Mouse (Mus musculus) CD8-positive naive resting alpha-beta T cell, adult 2 months (primary cell): ENCODE data around the gene Efcc1.

Source experiments
- DNase-seq, 2 experiments: peaks; one replicate each; pipeline ENCODE4 v3.0.0; 2022; ENCODE audit warnings: low read depth in 2 of 2, low spot score in 2 of 2

The Efcc1 gene

DNA sequence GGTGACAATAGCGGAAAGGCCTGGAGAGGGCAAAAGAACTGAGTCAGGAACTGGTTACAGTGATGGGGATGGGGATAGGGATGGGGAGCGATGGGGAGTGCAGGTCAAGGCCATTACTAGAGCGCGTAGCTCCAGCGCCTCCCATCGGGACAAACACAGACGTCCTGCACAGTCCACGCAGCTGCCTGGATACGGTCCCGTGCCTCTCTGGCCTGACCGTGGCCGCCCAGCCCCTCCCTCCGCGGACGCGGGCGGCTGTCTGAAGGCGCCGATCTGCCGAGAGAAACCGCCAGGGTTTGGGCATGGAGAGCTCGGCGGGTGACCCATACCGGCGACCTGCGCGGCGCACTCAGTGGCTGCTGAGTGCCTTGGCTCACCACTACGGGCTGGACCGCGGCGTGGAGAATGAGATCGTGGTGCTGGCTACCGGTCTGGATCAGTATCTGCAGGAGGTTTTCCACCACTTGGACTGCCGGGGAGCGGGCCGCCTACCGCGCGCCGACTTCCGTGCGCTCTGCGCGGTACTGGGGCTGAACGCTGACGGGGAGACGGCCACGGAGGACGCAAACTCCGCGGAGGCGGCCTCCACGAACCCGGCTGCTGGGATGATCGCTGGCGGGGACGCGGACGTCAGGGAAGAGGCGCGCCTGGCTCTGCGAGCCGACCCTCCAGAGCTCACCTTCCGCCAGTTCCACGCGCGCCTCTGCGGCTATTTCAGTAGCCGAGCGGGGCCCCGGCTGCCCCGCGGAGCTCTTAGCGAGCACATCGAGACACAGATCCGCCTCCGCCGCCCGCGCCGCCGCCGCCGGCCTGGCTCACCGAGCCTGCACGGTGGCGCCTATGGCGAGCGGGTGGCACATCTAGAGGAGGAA lies at the start of gene Efcc1:
Gene Efcc1, plus strand, starts transcription at position 279 of the 872 bp plus-strand sequence.
- no peak for DNase-seq

DNA sequence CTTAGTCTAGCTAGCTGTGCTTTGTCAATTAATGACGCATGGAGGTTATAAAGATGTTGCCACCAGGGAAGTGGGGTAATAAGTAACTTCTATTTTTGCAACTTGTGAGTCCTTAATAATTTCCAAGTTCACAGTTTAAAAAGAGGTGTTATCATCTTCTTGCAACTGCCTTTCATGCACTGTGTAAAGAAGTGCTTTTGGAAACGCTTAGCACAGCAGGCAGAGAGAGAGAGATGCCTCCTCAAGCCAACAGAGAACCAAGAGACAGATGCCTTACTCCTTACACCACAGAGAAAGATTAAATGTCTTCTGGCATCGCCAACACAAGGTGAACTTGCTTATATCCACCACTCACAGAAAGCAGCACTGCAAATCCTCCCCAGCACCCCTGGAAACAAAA lies 34.7 kb upstream of the Efcc1 start:
- no peak for DNase-seq

DNA sequence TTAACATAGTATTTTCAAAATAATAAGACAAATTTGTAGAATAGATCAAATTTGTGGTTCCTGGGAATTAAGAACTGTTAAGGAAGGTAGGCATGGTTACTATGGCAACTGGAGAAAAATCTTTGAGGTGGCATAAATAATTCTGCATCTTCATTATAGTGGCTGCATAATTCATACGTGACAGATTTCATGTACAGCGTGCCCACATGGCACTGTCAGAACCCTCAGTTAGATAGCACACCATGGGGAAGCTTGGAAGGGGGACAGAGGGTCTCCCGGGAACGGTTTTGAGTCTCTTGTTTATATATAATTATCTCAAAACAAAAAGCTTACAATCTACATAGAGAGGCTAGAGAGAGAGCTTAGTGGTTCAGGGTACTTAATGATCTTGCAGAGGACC lies 34.1 kb upstream of the Efcc1 start:
- DNase-seq: no peak

DNA sequence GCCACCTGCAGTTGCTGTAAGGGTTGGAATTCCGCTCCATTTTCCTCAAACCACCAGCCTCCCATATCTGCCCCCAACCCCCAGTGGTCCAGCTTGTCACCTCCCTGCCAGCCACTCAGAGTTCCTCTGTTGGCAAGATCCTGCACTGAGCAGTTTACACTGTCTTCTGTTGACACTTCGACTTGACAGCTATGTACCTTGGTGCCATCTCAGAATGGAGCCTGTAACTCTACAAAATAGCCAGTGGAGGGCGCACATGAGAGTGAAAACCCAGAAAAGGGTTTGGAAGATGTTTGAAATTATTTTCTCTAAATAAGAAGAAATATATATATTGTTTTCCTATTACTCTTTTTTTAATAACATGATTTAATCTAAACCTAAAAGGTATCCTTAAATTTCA lies 24.4 kb upstream of the Efcc1 start:
- DNase-seq: no peak

DNA sequence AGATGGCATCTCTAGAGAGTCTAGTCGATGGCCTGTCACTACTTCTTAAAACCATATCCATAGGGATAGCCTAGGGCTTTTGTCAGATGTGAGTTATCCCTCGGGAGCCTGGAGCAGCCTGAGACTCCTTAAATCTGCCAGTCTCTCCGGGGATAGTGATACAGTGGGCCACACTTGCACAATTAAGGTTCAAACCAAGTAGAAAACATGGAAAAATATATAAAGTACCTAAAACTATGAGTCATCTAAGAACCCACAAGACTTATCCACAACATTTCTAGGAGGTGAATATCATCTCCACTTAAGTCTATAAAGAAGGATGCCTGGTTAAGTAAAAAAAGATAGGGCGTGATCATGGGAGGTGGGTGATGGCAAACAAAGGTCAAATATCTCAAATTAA lies 18.4 kb upstream of the Efcc1 start:
- no peak for DNase-seq

DNA sequence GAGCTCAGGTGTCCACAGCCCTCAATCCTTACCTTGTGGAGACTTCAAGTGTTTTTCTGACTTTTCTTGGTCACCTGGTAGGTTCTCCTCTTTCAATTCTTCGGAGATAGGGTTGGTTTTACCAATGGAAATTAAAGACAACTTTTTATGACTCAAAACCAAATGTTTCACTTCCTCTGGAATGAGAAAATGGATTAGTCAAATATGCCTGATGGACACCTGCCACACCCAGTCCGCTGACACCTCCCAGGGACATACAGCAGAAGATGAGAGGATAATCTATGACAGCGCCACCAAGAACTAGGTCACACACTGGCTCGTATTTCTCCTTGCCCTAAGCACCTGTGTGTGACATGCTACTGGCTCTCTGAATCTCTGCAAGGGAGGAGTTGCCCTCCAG lies 16.6 kb upstream of the Efcc1 start:
- DNase-seq: no peak

DNA sequence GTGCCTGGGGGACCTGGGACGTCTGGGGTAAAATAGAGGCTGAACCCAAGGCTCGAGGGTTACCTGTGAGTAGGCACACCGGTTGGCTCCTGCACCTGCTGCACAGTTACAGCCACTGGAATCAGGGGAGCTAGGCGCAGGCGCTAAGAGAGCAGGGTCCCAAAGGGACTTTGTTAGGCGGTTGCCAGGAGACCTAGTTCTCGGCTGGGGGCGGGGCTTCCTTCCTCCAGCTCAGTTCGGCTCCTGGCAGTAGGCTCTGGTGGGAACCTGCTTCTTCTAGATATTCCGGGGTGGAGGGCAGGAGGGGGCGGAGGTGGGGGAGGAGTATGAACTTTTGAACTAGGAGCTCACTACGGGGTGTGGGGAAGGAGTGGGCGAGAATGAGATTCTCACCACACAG lies 8.0 kb upstream of the Efcc1 start:
- DNase-seq: peak in 1 of 2 experiments; percentile 32

DNA sequence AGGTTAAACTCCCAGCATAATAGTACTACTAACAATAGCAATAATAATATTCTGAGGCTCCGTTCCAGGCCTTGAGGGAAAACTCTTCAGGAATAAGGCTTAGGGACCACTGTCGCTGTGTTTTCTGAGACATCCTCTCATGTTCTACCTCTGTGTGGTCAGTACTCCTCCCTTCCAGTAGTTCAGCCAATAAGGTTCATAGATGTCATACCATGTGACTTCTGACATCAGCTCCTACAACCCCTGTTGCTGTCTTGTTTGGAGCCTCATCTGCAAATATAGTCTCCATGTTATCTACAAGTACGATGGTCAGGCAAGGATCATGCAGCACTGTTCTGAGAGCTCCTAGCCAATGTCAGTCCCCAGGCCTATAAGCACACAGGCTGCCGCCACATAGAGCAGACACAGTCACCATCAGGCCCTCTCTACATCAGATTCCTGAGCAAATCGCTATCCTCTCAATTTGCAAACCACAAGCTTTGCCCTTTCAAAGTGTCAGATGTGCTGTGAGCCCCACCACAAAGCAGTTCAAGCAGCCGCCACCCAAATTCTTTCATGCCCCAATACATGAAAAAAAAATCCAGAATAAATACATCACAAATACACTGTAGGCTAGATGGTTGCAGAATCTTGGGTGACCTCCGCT lies 5.3 kb upstream of the Efcc1 start:
- DNase-seq: peak; percentile 13 to 41

DNA sequence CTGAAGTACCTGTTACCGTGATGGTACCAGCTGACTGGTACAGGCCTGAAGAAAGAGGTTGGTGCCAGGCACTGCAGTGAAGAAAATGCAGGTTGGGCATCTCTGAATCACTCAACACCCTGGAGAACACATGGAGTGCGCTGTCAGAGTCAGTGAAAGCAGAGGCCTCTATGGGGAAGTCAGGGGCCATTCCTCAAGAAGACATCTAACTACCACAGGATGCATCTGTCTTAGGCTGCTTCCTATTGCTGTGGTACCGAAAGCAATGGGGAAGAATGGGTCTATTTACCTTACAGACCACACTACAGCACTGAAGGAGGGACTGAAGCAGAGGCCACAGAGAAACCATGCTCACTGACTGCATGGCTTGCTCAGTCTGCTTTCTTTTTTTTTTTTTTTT lies 2.6 kb upstream of the Efcc1 start:
- no peak for DNase-seq

DNA sequence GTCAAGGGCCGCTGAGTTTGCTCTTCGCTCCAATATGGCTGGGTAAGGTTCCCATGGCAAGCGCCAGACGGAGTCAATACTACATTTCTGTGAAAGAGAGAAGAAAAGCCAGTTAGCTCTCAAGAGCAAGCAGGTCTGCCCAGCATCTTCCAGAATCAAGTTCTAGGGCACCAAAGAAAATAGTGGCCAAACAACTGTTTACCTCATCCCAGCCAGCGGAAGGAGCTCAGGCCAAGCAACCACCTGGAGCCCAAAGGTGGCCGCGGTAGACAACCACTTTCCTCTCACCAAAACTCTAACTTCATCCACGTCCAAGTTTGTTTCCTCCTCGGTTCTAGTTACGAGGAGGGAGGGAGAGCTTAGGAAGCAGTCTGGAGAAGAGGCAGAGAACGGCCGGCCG lies 528 bp upstream of the Efcc1 start:
- DNase-seq: no peak

DNA sequence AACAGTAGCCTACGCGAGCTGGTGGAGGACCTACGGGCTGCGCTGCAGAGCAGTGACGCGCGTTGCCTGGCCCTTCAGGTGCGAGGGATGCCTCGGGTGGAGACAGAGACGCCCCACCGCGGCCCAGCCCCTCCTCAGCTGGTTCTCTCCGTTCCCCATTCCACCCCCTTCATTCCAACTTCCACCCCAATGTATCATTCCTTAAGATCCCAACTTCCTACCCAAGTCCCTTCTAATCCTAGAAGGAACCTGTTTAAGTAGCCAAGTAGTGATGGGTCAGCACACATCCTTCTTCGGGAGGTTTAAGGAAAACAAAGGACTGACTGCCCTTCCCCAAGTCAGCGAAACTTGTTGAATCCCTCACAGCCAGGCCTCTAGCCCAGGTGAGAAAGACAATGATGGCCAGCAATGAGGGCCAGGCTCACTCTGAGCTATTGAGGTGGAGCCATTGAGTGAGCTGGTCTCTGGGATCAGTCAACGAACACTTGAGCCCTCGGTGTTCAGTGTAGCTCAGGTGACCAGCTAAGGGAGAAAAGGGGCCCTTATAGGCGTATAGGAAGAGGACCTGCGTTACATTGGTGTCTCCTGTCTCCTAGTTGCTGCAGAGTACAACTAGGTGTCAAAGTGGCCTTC lies 910 bp downstream of the Efcc1 start:
- no peak for DNase-seq

DNA sequence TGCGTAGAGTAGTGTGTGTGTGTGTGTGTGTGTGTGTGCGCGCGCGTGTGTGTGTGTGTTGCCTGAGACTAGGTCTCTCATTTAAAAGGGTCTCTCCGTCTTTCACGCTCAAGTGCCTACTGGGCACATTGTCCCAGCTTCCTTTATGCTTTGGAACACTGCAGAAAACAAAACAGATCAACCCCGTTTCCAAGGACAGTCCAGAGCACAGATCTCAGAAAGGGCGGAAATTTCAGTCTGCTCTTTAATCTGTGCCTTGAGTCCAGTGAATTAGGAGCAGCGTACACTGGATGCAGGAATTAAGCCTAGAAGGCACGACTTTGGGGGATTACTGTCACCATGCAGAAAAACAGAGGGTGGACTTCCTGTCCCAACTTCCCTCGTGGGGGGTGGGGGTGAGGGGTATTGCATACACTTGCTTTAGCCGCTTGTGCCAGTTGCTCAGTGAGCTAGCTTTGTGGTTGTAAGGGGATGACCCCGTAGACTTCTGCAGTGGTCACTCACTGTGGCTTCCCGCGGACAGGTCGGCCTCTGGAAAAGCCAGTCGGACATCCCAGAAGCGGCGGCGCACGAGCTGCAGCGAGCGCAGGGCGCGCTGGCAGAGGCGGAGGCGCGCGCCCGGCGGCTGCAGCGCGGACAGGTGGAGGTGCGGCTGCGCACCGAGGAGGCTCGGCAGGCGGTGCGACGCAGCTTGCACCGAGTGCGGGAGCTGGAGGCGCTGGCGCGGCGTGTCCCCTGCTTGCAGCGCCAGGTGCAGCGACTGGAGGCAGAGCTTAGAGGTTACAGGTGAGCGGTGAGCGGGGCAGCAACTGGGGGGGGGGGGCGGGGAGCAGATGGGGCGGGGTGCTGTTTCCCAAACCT lies 1.7 kb downstream of the Efcc1 start:
- DNase-seq: no peak

DNA sequence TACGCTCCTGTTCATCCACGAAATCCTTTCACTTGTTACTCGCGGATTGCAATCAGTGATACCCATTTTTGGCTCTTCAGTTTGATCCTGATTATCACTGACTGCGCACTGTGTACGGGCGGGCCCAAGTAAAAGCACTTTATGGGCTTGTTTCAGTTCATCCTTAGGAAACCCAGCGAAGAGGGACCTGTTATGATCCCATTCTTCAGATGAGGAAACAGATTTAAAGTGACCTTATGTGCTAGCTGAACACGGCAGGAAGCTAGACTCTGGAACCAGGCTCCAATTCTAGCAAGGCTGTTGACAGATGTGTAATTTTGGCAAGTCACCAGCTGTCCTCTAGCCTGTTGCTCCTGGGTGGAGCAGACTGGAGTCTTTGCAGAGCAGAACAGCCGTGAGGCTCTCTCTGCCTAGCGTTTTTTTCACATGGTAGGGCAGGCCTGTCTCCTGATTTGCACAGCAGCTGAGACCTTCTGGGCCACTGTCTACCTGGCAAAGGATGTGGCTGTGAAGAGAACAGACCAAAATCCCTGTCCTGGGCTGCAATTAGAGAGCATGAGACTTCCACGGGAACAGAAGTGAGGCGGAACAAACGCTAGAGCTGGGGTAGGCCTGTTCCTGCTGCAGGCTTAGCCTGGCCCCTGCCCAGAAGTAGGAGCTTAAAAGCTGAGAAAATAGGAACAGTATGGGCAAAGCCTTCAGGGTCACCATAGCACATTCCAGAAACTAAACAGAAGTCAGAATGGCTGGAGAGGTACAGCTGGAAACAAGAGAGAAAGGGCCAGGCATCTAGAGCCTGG lies 2.7 kb downstream of the Efcc1 start:
- DNase-seq: no peak

DNA sequence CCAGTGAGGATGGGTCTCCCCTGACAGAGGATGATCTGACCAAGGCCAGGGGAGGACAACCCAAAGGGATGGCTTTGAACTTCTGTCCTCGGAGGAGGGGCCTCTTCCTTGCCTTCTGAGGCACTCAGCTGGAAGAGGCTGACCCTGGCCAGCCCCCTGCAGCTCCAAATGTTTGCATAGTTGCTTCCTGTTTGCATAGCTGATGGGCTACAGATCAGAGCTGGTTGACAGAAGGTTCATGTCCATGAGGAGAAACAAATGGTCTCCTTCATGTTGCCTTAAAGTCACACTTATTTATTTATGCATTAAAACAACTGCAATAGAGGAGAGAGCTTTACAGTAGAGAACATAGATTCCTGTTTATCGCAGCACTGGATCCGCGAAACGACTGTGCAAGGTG lies 3.5 kb downstream of the Efcc1 start:
- DNase-seq: no peak

DNA sequence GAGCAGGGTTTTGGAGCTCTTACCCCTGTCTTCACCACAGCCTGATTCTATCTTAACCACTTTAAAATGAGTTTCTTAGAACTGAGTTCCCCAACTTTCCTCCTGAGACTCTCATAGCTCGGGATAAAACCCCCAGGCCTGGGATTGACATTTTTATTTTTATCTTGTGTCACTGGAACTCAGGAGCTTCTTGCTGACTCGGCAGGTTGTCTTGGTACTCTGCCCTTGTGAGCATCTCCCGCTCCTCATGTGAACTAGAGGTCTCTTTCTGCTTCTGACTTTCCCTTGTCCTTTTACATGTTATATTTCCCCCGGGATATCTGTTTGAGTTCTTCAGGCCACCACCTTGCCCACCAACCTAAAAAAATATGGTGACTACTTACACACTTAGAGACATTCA lies 6.3 kb downstream of the Efcc1 start:
- DNase-seq: no peak

DNA sequence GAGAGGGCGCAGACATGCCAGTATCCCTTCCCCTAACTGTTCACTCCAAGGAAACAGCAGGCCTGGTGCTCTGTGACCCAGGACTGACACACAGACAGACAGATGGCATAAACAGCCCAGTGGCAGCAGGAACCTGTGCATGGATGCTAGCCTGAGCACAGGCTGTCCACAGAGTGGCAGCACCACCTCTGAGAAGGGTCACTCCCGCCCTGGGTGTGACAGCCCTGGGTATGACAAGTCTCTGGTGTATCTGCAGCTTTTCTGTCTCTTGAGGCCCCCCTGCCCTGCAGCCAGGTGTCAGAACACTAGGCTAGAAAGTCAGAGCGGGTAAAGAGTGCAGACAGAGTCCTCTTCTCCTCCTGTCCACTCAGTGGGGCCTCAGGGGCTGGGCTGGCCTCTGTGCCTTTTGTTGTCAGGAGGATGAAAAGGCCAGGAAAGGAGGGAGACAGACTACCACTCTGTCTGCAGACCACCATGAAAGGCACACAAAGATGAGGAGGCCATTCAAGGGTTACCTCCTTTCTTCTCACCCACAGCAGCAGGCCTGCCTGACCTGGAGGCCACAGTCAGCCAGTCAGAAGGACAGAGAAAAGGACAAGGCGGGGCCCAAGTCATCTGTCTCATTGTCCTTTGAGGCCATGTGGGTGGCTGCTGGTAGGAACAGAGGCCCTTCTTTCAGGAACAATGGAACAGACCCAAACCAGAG lies 7.4 kb downstream of the Efcc1 start:
- no peak for DNase-seq

DNA sequence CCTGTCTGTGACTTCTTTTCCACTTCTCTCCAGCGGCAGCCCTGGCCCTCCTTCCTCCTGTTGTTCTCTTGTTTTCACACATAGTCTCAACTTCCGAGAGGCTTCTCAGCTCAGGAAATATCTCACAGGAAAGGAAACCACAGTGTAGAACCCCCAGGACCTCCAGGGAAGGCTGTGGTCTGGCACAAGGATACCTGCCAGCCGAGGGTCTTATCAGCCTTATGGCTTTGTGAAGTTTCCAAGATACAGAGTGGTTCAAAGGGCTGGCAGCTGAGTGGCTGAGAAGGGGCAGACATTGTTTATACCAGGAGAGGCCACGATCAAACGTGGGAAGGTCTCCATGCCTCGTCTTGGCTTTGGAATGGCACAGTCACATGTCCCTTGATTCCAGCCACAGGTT lies 9.2 kb downstream of the Efcc1 start:
- no peak for DNase-seq

DNA sequence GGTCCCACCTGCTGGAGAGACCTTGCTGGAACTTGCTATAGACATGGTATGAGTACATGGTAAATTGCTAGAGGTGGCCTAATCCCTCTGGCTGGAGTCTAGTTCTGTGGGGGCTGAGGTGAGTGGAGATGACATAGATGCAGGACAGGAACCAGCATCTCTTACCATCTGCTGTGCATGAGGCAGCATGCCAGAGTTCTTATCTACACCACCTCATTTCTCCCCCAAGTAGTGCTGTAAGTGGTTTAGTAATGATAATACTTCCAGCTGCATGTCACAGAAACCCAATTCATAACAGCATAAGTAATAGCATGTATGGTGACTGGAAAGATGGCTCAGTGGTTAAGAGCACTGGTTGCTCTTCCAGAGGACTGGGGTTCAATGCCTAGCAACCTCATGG lies 9.8 kb downstream of the Efcc1 start:
- DNase-seq: no peak

DNA sequence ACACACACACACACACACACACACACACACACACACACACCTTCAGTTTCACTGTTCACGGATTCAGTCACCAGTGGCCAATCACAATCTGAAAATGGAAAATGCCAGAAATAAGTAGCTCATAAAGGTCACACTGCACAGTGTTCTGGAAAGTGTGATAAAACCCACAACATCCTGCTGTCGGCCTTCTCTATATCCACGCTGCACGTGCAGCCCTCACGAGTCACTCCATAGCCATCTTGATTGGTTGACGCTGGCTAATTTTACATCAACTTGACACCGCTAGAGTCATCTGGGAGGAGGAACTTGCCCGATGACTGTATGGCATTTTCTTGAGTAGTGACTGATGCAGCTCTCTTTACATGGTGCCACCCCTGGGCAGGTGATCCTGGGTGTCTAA lies 11.3 kb downstream of the Efcc1 start:
- DNase-seq: no peak

DNA sequence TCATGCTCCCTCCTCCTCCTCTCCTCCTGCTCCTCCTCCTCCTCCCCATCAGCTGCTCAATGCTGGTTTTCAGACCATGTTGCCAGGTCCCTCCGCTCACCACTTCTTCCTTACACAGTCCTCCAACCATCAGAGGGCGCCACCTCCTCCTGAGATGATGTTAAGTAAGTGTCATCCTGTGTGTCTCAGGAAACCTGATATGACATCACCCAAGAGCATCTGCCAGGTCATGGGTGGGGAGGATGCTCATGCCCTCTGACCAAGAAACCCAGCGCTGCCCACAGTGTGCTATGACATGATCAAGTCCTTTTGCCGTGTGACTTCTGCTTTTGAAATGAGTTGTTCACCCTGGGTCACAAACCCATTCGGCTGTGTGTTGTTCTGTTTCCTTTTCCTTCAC lies 12.1 kb downstream of the Efcc1 start:
- DNase-seq: peak in 1 of 2 experiments; percentile 39
